Mouse (Mus musculus) kidney, postnatal 14 days (tissue): ENCODE measurements at regions not wholly inside any gene's neighbourhood (a gene's known extent, or its start where the extent isn't known, plus 50 kb on each side); places are given as distances from the start of the nearest gene placed in this dataset.

ENCODE experiments used
- DNase-seq: peaks from one replicate; pipeline ENCODE4 v3.0.0; 2022; ENCODE audit warnings: mixed read lengths

- DNase-seq, result no peak
These were observed 145.8 kb downstream of the Setd4 start for GRCm38 (mm10) chr16:93458011-93458585.

DNA sequence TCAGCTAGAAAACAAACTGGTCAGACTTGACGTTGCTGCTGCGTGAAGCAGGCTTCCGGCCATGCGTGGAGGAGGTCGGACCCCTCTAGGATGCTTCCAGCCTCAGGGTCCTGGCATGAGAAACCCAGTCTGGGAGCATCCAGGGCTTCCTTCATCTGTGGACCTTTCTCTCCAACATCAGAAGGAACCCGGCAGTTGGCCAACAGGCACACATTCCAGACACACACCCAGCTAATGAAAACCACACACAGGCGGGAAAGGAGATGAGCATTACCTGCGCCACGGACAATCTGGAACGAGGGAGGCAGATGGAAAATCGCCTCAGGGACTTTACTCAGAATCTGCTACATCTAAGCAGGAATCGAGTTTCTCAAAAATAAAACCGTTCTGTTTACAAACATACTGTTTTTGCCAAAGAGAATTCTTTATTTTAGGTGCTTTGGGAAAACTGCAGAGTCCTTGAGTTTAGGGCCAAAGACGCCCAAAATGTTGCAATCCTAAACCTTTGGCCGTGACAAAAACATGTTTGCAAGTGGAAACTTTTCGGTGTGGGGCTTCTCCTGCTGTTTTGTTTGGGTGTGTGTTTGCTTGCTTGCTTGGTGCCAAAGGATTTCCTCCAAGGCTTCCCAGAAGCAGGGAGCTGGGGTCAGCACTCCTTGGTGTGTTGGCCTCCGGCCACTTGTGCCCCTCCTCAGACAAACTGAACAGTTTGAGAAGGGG is 147.0 kb downstream of the Setd4 start:
- no peak for DNase-seq

GRCm38 (mm10) chr16:93454080-93454997 is 149.5 kb downstream of the Setd4 start:
- peak; percentile 88 for DNase-seq

- no peak for DNase-seq
These were observed 150.8 kb downstream of the Setd4 start for GRCm38 (mm10) chr16:93453056-93453455.

GRCm38 (mm10) chr16:93450896-93451295 is 153.0 kb downstream of the Setd4 start:
- DNase-seq, result no peak

DNA sequence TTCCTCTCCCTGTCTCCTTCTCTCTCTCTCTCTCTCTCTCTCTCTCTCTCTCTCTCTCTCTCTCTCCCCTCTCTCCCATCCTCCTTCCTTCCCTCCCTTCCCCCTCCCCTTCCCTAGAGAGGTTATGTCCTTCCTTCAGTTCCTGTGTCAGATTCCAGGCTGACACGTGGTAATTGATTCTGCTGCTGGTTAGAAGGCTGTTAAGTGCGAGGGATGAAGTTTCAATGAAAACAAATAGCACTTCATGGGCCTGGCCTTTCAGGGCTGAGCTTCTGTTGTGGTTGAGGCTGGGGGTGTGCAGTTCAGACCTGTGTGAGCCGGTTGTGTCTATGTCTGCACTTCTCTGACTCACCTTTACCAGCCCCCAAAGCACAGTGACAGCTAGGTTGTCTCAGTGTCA is 153.9 kb downstream of the Setd4 start:
- DNase-seq, result no peak

DNA sequence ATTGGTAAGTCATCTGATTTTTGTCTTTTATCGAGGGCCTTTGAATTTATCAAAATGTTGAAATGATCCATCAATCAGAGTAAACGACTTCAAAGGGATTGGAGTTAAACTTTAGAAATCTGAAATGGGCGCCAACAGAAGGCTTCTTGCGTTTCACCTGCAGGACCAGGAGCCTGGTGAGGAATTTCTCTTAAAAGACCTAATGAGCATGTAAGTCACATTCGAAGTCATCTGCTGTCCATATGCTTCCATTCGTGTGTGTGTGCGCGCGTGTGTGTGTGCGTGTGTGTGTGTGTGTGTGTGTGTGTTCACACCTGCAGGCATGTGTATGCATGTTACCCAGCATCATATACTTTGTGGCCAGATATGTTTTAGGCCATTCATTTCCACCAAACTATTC is 155.7 kb downstream of the Setd4 start:
- DNase-seq, result no peak

GRCm38 (mm10) chr16:93446970-93447369 is 156.9 kb downstream of the Setd4 start:
- DNase-seq, result no peak

DNA sequence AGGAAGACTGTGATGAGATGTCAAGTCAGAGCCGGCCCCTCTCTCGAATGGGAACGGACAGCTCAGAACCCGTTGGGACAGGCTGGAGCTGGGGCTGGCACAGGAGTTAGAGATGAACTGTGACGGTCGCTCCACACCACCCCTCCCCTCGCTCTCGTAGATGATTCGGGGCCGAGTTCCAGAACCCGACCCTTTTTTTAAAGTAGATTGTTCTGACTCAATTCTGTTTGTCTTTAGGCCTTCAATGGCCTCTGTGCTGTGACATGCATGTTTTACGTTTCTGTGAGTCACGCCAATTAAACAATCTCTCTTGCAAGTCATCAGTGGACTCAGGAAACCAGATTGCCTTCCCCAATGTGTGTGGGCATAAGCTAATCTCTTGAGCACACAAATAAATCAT is 157.7 kb downstream of the Setd4 start:
- no peak for DNase-seq

DNA sequence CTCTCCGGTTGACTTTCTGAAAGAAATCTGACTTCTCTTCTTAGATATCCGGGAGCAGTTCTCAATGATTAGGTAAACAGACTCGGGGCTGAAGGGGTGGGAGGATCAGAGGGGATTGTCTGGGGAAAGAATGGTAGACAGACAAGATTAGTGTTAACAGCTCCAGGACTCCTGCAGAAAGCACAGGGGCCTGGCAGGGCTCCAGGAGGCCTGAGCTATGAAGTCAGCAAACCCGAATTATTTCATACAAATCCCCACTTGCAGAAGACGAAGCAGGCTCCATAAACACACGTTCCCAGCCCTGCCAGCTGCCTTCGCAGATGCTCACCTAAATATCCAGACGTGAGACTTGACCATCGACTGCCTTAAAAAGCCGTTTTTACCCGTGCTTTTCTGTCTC is 161.0 kb downstream of the Setd4 start:
- DNase-seq, result no peak

GRCm38 (mm10) chr16:93437608-93438425 is 166.0 kb downstream of the Setd4 start:
- no peak for DNase-seq

GRCm38 (mm10) chr16:93436732-93437131 is 167.1 kb downstream of the Setd4 start:
- DNase-seq, result no peak

GRCm38 (mm10) chr16:93431316-93431715 is 172.5 kb downstream of the Setd4 start:
- DNase-seq, result no peak

DNA sequence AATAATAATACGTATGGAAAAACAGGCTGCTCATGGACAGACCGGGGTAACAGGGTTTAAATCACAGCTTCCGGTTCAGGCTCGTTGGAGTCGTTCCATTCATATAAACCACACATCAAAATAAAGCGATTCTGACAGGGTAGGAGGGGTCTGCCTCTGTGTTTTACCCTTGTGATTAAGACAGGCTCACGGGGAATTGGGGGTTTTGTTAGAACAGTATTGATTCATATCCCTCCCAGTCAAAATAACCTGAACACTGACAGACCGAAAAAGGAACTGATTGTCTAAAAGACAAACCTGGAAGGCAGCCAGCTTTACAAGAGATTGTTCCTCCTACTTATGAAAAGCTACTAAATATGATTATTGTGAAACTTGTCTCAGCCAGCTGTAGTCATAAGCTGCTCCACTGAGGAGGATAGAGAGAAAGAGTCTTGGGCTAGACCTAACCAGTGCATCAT is 174.5 kb downstream of the Setd4 start:
- DNase-seq, result no peak

DNA sequence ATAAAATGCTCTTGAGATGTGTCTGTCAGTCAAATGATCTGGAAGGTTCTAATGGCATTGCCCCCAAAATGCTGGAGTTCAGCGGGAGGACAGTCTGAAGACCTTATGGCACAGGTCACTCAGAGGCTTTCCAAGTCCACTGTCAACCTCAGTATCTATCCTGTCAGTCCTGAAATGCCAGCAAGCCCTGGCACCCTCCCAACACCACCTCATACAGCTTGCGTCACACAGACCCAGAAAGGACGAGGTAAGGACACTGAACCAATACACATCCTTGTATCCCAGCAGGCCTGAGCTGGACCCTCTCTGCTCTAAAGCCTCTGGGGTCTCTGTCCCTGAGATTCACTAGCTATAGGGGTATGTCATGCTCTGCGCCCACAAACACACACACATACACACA is 176.6 kb downstream of the Setd4 start:
- no peak for DNase-seq

GRCm38 (mm10) chr16:93425731-93426130 is 178.1 kb downstream of the Setd4 start:
- no peak for DNase-seq

DNA sequence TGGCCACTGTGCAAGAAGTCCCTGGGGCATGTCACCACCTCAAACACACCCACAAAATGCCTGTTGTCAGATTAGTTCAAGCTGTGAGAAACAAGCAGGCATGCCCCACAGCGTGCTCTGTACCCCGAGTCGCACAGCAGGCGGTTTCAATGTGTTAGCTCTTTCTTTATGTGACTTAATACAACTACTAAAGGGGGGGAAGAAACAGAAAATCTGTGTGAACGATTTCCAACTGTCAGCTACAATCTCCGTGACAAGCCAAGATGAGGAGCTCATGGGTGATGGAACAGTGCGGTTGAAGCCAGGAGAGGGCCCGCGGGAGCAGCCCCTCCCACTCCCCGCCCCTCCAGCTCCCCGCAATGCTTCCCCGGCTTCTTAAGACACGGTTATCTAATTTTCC is 180.7 kb downstream of the Setd4 start:
- no peak for DNase-seq

DNA sequence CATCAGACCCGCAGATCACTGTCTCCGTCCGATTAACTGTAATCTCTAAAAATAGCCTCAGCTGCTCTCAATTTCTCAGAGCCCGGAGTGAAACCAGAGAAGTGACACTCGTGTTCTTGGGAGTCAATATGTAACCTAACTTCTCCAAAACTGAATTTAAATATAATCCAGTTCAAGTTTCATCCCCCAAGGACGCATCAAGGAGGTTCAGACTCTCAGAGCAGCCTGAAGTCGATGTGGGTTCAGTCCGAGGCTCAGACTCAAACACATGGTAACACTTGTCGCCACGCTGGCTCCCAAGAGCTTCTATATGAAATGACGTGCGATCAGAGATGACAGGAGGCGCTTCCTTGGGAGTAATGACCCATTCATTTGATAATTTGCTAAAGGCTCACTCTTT is 181.6 kb downstream of the Setd4 start:
- DNase-seq, result no peak

GRCm38 (mm10) chr16:93418246-93418645 is 185.6 kb downstream of the Setd4 start:
- no peak for DNase-seq

DNA sequence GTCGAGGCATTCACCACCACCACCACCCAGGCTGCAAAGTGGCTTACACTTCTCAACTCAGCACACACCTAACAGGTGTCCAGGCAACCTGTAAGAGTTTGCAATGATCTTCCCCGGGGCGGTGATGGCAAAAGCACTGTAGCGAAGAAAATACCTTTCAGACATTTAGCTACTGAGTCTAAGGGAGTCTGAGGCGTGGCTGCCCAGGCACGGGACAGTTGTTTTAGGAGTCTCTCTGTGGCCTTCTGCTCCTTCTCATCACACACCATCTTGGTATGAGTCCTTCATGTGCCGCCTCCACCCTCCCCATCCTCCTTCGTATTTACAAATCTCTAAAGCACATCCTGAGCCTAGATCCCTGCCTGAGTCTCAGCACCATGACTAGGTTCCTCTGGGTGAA is 186.0 kb downstream of the Setd4 start:
- DNase-seq, result no peak

DNA sequence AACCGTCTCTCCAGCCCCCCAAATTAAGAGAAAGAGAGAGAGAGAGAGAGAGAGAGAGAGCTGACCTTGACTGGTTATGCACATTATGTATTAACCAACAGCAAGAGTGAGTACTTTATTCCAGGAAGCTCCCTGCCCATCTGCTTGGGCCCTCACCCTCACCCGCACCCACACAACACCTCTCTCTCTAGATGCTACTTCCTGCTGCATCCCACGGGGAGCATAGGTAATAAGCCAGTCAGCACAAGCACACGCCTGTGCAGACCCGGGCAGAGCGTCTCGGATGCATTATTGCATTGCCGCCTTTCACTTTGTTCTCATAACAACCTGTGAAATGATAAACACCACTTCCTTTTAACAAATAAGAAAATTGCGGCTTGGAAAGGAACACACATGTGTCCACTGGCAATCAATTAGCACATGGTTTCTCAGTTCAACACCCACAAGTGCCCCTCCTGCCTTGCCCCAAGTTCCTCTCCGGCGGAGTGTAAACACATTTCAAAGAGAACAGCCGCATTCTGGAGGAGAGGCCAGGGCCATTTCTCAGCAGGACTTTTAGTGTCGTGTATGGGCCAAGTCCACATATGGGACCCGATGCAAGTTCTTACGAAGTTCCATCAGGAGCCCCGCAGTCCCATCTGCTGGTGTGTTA is 211.7 kb downstream of the Setd4 start:
- no peak for DNase-seq

GRCm38 (mm10) chr16:93387578-93388116 is 216.2 kb downstream of the Setd4 start:
- no peak for DNase-seq
